Mouse (Mus musculus): ENCODE results near the gene Tspan3. TPM values are rescaled to one million over a fixed set of nuclear protein-coding genes. Genes with fewer than 3 reads are reported as not detected.

Tspan3 gene
- polyA plus RNA-seq, 1 experiment: 135 TPM

- Histone ChIP-seq H3K4me2 (ENCODE audit: low read depth) (no peak overlapping the region), H3ac (ENCODE audit: control insufficient read depth, insufficient read length) (no peak overlapping the region), H3K4me3 (no peak overlapping the region), H3K27me3 (ENCODE audit: control insufficient read depth, insufficient read depth, insufficient read length) (no peaks in the 10 kb centered on the region), H3K79me2 (ENCODE audit: control insufficient read depth, insufficient read depth) (no peaks in the 10 kb centered on the region), H3K36me3 (ENCODE audit: control insufficient read depth, insufficient read depth) (no peaks in the 10 kb centered on the region)
- TF ChIP-seq REST (IDR thresholded peaks at IDR 0.05; ENCODE audit: insufficient read depth, insufficient read length): no peak
- TF ChIP-seq MAX (IDR thresholded peaks at IDR 0.05; ENCODE audit: low read depth): no peak
- no peak for TF ChIP-seq USF1 (IDR thresholded peaks at IDR 0.05; ENCODE audit: low read depth)
- TF ChIP-seq TCF12 (IDR thresholded peaks at IDR 0.05; ENCODE audit: insufficient read depth, poor library complexity, severe bottlenecking): no peak
- TF ChIP-seq POLR2AphosphoS2 (IDR thresholded peaks at IDR 0.05; ENCODE audit: insufficient read length, low read depth): no peak
- no peak for TF ChIP-seq MYOD1 (IDR thresholded peaks at IDR 0.05; ENCODE audit: control insufficient read depth in 1 of 3, insufficient read length in 2 of 3, low read depth in 2 of 3)
- TF ChIP-seq E2F4 (IDR thresholded peaks at IDR 0.05; ENCODE audit: insufficient read depth): no peak
- TF ChIP-seq MYOG (IDR thresholded peaks at IDR 0.05; ENCODE audit: control insufficient read depth in 1 of 3, insufficient read depth in 1 of 3, insufficient read length in 2 of 3, low read depth in 2 of 3): no peak
- TF ChIP-seq POLR2A (IDR thresholded peaks at IDR 0.05; ENCODE audit: insufficient read length, low read depth): no peak
- no peak for TF ChIP-seq CEBPB (IDR thresholded peaks at IDR 0.05; ENCODE audit: insufficient read depth, poor library complexity, severe bottlenecking)
- no peak for TF ChIP-seq TCF3 (IDR thresholded peaks at IDR 0.05; ENCODE audit: insufficient read length, low read depth)
- no peak for TF ChIP-seq SRF (IDR thresholded peaks at IDR 0.05; ENCODE audit: control insufficient read depth, insufficient read length, low read depth)
These were observed 34.7 kb downstream of the Tspan3 start for GRCm38 (mm10) chr9:56130536-56130935.

GRCm38 (mm10) chr9:56129951-56130350 is 35.3 kb downstream of the Tspan3 start:
- Histone ChIP-seq H3K79me2 (ENCODE audit: control insufficient read depth, insufficient read depth) (no peaks in the 10 kb centered on the region), H3K4me3 (no peak overlapping the region), H3K27me3 (ENCODE audit: control insufficient read depth, insufficient read depth, insufficient read length) (no peaks in the 10 kb centered on the region), H3K4me2 (ENCODE audit: low read depth) (no peak overlapping the region), H3K36me3 (ENCODE audit: control insufficient read depth, insufficient read depth) (no peaks in the 10 kb centered on the region), H3ac (ENCODE audit: control insufficient read depth, insufficient read length) (no peak overlapping the region)
- TF ChIP-seq MYOG (IDR thresholded peaks at IDR 0.05; ENCODE audit: control insufficient read depth in 1 of 3, insufficient read depth in 1 of 3, insufficient read length in 2 of 3, low read depth in 2 of 3) (no peak), MYOD1 (IDR thresholded peaks at IDR 0.05; ENCODE audit: control insufficient read depth in 1 of 3, insufficient read length in 2 of 3, low read depth in 2 of 3) (no peak), CEBPB (IDR thresholded peaks at IDR 0.05; ENCODE audit: insufficient read depth, poor library complexity, severe bottlenecking) (no peak), POLR2AphosphoS2 (IDR thresholded peaks at IDR 0.05; ENCODE audit: insufficient read length, low read depth) (no peak)

- H3K27me3 ChIP-seq (ENCODE audit: control insufficient read depth, insufficient read depth, insufficient read length): no peaks in the 10 kb centered on the region
- H3K79me2 ChIP-seq (ENCODE audit: control insufficient read depth, insufficient read depth): no peaks in the 10 kb centered on the region
- no peak overlapping the region for H3K4me2 ChIP-seq (ENCODE audit: low read depth)
- TF ChIP-seq USF1 (IDR thresholded peaks at IDR 0.05; ENCODE audit: low read depth) (no peak), MYOD1 (IDR thresholded peaks at IDR 0.05; ENCODE audit: control insufficient read depth in 1 of 3, insufficient read length in 2 of 3, low read depth in 2 of 3) (no peak), E2F4 (IDR thresholded peaks at IDR 0.05; ENCODE audit: insufficient read depth) (no peak), MYOG (IDR thresholded peaks at IDR 0.05; ENCODE audit: control insufficient read depth in 1 of 3, insufficient read depth in 1 of 3, insufficient read length in 2 of 3, low read depth in 2 of 3) (no peak), MAX (IDR thresholded peaks at IDR 0.05; ENCODE audit: low read depth) (no peak), TCF3 (IDR thresholded peaks at IDR 0.05; ENCODE audit: insufficient read length, low read depth) (no peak), POLR2AphosphoS2 (IDR thresholded peaks at IDR 0.05; ENCODE audit: insufficient read length, low read depth) (no peak), SRF (IDR thresholded peaks at IDR 0.05; ENCODE audit: control insufficient read depth, insufficient read length, low read depth) (no peak)
- no peaks in the 10 kb centered on the region for H3K36me3 ChIP-seq (ENCODE audit: control insufficient read depth, insufficient read depth)
- H3K4me3 ChIP-seq: no peak overlapping the region
- no peak overlapping the region for H3ac ChIP-seq (ENCODE audit: control insufficient read depth, insufficient read length)
These were observed 36.9 kb downstream of the Tspan3 start for GRCm38 (mm10) chr9:56128331-56128730.

- Histone ChIP-seq H3K4me3 (no peak overlapping the region), H3K36me3 (ENCODE audit: control insufficient read depth, insufficient read depth) (no peaks in the 10 kb centered on the region), H3K27me3 (ENCODE audit: control insufficient read depth, insufficient read depth, insufficient read length) (no peaks in the 10 kb centered on the region), H3K4me2 (ENCODE audit: low read depth) (no peak overlapping the region), H3ac (ENCODE audit: control insufficient read depth, insufficient read length) (no peak overlapping the region), H3K79me2 (ENCODE audit: control insufficient read depth, insufficient read depth) (no peaks in the 10 kb centered on the region)
- TF ChIP-seq POLR2AphosphoS2 (IDR thresholded peaks at IDR 0.05; ENCODE audit: insufficient read length, low read depth) (peak; percentile 18), REST (IDR thresholded peaks at IDR 0.05; ENCODE audit: insufficient read depth, insufficient read length) (no peak)
These were observed 38.7 kb downstream of the Tspan3 start for GRCm38 (mm10) chr9:56126453-56127173.

GRCm38 (mm10) chr9:56124561-56124960 is 40.7 kb downstream of the Tspan3 start:
- no peak overlapping the region for H3K4me2 ChIP-seq (ENCODE audit: low read depth)
- no peaks in the 10 kb centered on the region for H3K79me2 ChIP-seq (ENCODE audit: control insufficient read depth, insufficient read depth)
- H3ac ChIP-seq (ENCODE audit: control insufficient read depth, insufficient read length): no peak overlapping the region
- no peaks in the 10 kb centered on the region for H3K27me3 ChIP-seq (ENCODE audit: control insufficient read depth, insufficient read depth, insufficient read length)
- no peaks in the 10 kb centered on the region for H3K36me3 ChIP-seq (ENCODE audit: control insufficient read depth, insufficient read depth)
- H3K4me3 ChIP-seq: no peak overlapping the region
- TF ChIP-seq TCF12 (IDR thresholded peaks at IDR 0.05; ENCODE audit: insufficient read depth, poor library complexity, severe bottlenecking) (no peak), MAX (IDR thresholded peaks at IDR 0.05; ENCODE audit: low read depth) (no peak), REST (IDR thresholded peaks at IDR 0.05; ENCODE audit: insufficient read depth, insufficient read length) (no peak), E2F4 (IDR thresholded peaks at IDR 0.05; ENCODE audit: insufficient read depth) (no peak), CEBPB (IDR thresholded peaks at IDR 0.05; ENCODE audit: insufficient read depth, poor library complexity, severe bottlenecking) (no peak), POLR2A (IDR thresholded peaks at IDR 0.05; ENCODE audit: insufficient read length, low read depth) (no peak), TCF3 (IDR thresholded peaks at IDR 0.05; ENCODE audit: insufficient read length, low read depth) (no peak), POLR2AphosphoS2 (IDR thresholded peaks at IDR 0.05; ENCODE audit: insufficient read length, low read depth) (no peak), USF1 (IDR thresholded peaks at IDR 0.05; ENCODE audit: low read depth) (no peak), MYOG (IDR thresholded peaks at IDR 0.05; ENCODE audit: control insufficient read depth in 1 of 3, insufficient read depth in 1 of 3, insufficient read length in 2 of 3, low read depth in 2 of 3) (no peak), SRF (IDR thresholded peaks at IDR 0.05; ENCODE audit: control insufficient read depth, insufficient read length, low read depth) (no peak), MYOD1 (IDR thresholded peaks at IDR 0.05; ENCODE audit: control insufficient read depth in 1 of 3, insufficient read length in 2 of 3, low read depth in 2 of 3) (no peak)
